13 mouse cellular contexts compared by ENCODE assay signal in genomic region chr1:178860671-178861391, GRCm38 (mm10).
DNase-seq lines count a peak whose midpoint lies in the region; ATAC-seq and TF ChIP-seq lines count a peak whose summit lies in the region.
"Had no signal": no experiment of that assay in that cellular context is flagged by ENCODE, and none has a peak within 500 bp of the region (broad histone marks: within the 10 kb centered on the region; RNA-seq: fewer than 3 reads in every experiment).

No protein-coding gene starts in this region.

- intact Hi-C loops in left cerebral cortex, postnatal 10 days (cut with DNase I): no loop called here

- peak; percentile 56 for ATAC-seq in forebrain, embryonic 15.5 days (replicated peaks)

- H3K27ac ChIP-seq in kidney, adult 2 months (ENCODE audit: insufficient read depth, low read depth, low read length): no peak overlapping the region
- 0 out of 2 replicates have a peak overlapping the region, but pooled peaks have one; percentile 22 for H3K27ac ChIP-seq in forebrain, embryonic 15.5 days (replicated peaks)
- H3K27ac ChIP-seq: heart, embryonic 15.5 days; limb, embryonic 13.5 days had no signal

- no peaks in the 10 kb centered on the region for H3K36me3 ChIP-seq in kidney, adult 2 months (ENCODE audit: control insufficient read depth, insufficient read depth, low read length)
- no peaks in the 10 kb centered on the region for H3K36me3 ChIP-seq in forebrain, embryonic 15.5 days
- H3K36me3 ChIP-seq: heart, embryonic 15.5 days had no signal

- peak; percentile 11 for DNase-seq in embryo, embryonic 11 days
- DNase-seq in embryo, embryonic 10 days (ENCODE audit: low spot score): no peak
- DNase-seq in kidney, postnatal 14 days: peak; percentile 6
- no peak for DNase-seq in kidney, adult 2 months
- peak; percentile 62 for DNase-seq in retina, embryonic 14.5 days (ENCODE audit: low spot score)
- DNase-seq in urinary bladder, postnatal 4 days (ENCODE audit: low spot score in 2 of 2): no peak
- no peak for DNase-seq in left cerebral cortex, postnatal 10 days (ENCODE audit: extremely low spot score in 1 of 2, low spot score in 2 of 2)
- DNase-seq: cerebellum, adult 11-12 months; lung, postnatal 4 days had no signal

- H3K4me2 ChIP-seq in forebrain, embryonic 15.5 days (replicated peaks): no peak overlapping the region
- H3K4me2 ChIP-seq: heart, embryonic 15.5 days; limb, embryonic 13.5 days had no signal

- H3K9ac ChIP-seq in forebrain, embryonic 15.5 days (replicated peaks): no peak overlapping the region
- H3K9ac ChIP-seq: heart, embryonic 15.5 days; limb, embryonic 13.5 days had no signal

- 60% methylated on average over 8 of the region's 8 CpGs for WGBS in kidney, adult 2 months
- 18% methylated on average over 8 of the region's 8 CpGs for WGBS in forebrain, embryonic 15.5 days

- H3K9me3 ChIP-seq in forebrain, embryonic 15.5 days: no peaks in the 10 kb centered on the region
- H3K9me3 ChIP-seq: heart, embryonic 15.5 days; limb, embryonic 13.5 days had no signal

- TF ChIP-seq POLR2A in kidney, adult 2 months (IDR thresholded peaks at IDR 0.05; ENCODE audit: low read depth, low read length): no peak

- TF ChIP-seq CTCF in kidney, adult 2 months (conservative IDR thresholded peaks at IDR 0.05; ENCODE audit: insufficient read depth, insufficient read length, low read depth, low read length): no peak

- no peak overlapping the region for H3K4me3 ChIP-seq in kidney, adult 2 months (ENCODE audit: insufficient read depth, low read depth, low read length)
- no peak overlapping the region for H3K4me3 ChIP-seq in forebrain, embryonic 15.5 days
- H3K4me3 ChIP-seq: erythroblast, embryonic 14.5 days; heart, embryonic 15.5 days; limb, embryonic 13.5 days had no signal

- H3K4me1 ChIP-seq in kidney, adult 2 months (ENCODE audit: control insufficient read depth, insufficient read depth, low read length): no peaks in the 10 kb centered on the region
- H3K4me1 ChIP-seq in forebrain, embryonic 15.5 days: peaks cover 21% of the 10 kb centered on the region
- H3K4me1 ChIP-seq: heart, embryonic 15.5 days had no signal

- no peaks in the 10 kb centered on the region for H3K27me3 ChIP-seq in kidney, adult 2 months (replicated peaks; ENCODE audit: control insufficient read depth, insufficient read depth, low read length)
- H3K27me3 ChIP-seq in forebrain, embryonic 15.5 days: no peaks in the 10 kb centered on the region
- H3K27me3 ChIP-seq: heart, embryonic 15.5 days; limb, embryonic 13.5 days had no signal

Comparison
In these comparisons a context has a peak if more than half of its experiments do, and no peak if none do; other contexts are left out.
1. DNase-seq: peak in embryo, embryonic 11 days (single experiment), kidney, postnatal 14 days (single experiment) and retina, embryonic 14.5 days (single experiment); none in embryo, embryonic 10 days (single experiment), kidney, adult 2 months (single experiment), urinary bladder, postnatal 4 days (0 of 2) and left cerebral cortex, postnatal 10 days (0 of 2).